Mouse (Mus musculus): ENCODE results near the gene Kcnd1.

- TF ChIP-seq POLR2AphosphoS5 (IDR thresholded peaks at IDR 0.05; ENCODE audit: insufficient replicate concordance, low read depth, low read length): no peak
- TF ChIP-seq TAL1 (conservative IDR thresholded peaks at IDR 0.05; ENCODE audit: low read depth, low read length): no peak
- no peak for TF ChIP-seq CTCF (IDR thresholded peaks at IDR 0.05; ENCODE audit: low read depth, low read length)
These were observed 25.8 kb downstream of the Kcnd1 start for GRCm38 (mm10) chrX:7847845-7848244.

Data from G1E (cell line).